In the genomic region with DNA sequence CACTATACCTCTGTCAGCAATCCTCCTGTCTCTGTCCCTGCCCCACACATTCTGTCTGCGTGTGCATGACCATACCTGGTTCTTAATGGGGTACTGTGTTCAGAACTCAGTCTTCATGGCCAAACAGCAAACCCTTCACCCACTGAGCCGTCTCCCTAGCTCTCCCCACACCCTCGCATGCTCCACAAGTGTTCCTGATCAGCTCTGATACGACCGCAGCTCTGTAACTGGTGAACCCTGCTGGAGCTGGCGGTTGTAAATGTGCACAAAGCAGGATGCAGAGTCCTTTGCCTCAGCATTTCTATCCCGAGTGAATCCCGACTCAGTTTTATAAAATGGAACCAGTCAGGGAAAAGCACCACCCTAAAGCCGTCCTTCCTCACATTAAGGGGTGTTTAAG, we compare ENCODE assay signal across 27 mouse cellular contexts. TPM values are rescaled to one million over a fixed set of nuclear protein-coding genes. Genes with fewer than 3 reads are reported as not detected.
DNase-seq lines count a peak whose midpoint lies in the region; ATAC-seq and TF ChIP-seq lines count a peak whose summit lies in the region.
"Had no signal": no experiment of that assay in that cellular context is flagged by ENCODE, and none has a peak within 500 bp of the region (broad histone marks: within the 10 kb centered on the region; RNA-seq: fewer than 3 reads in every experiment).

No protein-coding gene starts in this region.

- no peak for TF ChIP-seq CTCF in liver, postnatal 0 days (IDR thresholded peaks at IDR 0.05; ENCODE audit: low read depth)

- H3K36me3 ChIP-seq in liver, embryonic 16.5 days (ENCODE audit: control insufficient read depth, insufficient read depth) = no peaks in the 10 kb centered on the region
- no peaks in the 10 kb centered on the region for H3K36me3 ChIP-seq in liver, embryonic 12.5 days
- H3K36me3 ChIP-seq in liver, postnatal 0 days (replicated peaks; ENCODE audit: insufficient read depth, low read length) = no peaks in the 10 kb centered on the region
- H3K36me3 ChIP-seq in liver, embryonic 11.5 days (ENCODE audit: control insufficient read depth, insufficient read depth, low read length) = no peaks in the 10 kb centered on the region
- H3K36me3 ChIP-seq: G1E had no signal

- peak; percentile 10; the same call in 1 of the 2 replicates for ATAC-seq in liver, embryonic 16.5 days (ENCODE audit: low read depth)
- ATAC-seq in liver, embryonic 12.5 days = no peak
- ATAC-seq in liver, postnatal 0 days = peak; percentile 5
- no peak for ATAC-seq in liver, embryonic 11.5 days (replicated peaks; ENCODE audit: low FRiP score)
- ATAC-seq: activated CD4-positive, CD25-positive, alpha-beta regulatory T cell, adult 4 months; CD4-positive, CD25-positive, alpha-beta regulatory T cell, adult 4 months; Patski had no signal

- no peak overlapping the region for H3K4me2 ChIP-seq in liver, embryonic 16.5 days (ENCODE audit: low read depth, low read length)
- no peak overlapping the region for H3K4me2 ChIP-seq in liver, embryonic 12.5 days
- H3K4me2 ChIP-seq in liver, postnatal 0 days (ENCODE audit: low read depth, low read length) = no peak overlapping the region
- H3K4me2 ChIP-seq in liver, embryonic 11.5 days = no peak overlapping the region

- H3K27ac ChIP-seq in liver, embryonic 16.5 days (ENCODE audit: low read length) = no peak overlapping the region
- H3K27ac ChIP-seq in liver, embryonic 12.5 days = no peak overlapping the region
- H3K27ac ChIP-seq in liver, postnatal 0 days (ENCODE audit: low read depth) = peak overlapping the region; percentile 30; the same call in 1 of the 2 replicates
- H3K27ac ChIP-seq in liver, embryonic 11.5 days (ENCODE audit: low read depth, low read length) = no peak overlapping the region

- H3K9ac ChIP-seq in liver, embryonic 16.5 days (ENCODE audit: low read depth, low read length) = no peak overlapping the region
- no peak overlapping the region for H3K9ac ChIP-seq in liver, embryonic 12.5 days
- H3K9ac ChIP-seq in liver, postnatal 0 days (replicated peaks) = no peak overlapping the region
- no peak overlapping the region for H3K9ac ChIP-seq in liver, embryonic 11.5 days (ENCODE audit: low read depth, low read length)

- no peak for TF ChIP-seq EP300 in liver, postnatal 0 days (IDR thresholded peaks at IDR 0.05; ENCODE audit: low read depth)

- no peaks in the 10 kb centered on the region for H3K27me3 ChIP-seq in liver, embryonic 16.5 days (ENCODE audit: control insufficient read depth, insufficient read depth, low read depth, low read length)
- H3K27me3 ChIP-seq in liver, embryonic 12.5 days (replicated peaks) = no peaks in the 10 kb centered on the region
- no peaks in the 10 kb centered on the region for H3K27me3 ChIP-seq in liver, postnatal 0 days (ENCODE audit: insufficient read depth, low read length)
- H3K27me3 ChIP-seq in liver, embryonic 11.5 days (replicated peaks; ENCODE audit: control insufficient read depth, insufficient read depth, low read length) = no peaks in the 10 kb centered on the region

- 61% methylated on average over 9 of the region's 9 CpGs for WGBS in liver, embryonic 16.5 days (ENCODE audit: insufficient replicate concordance)
- 71% methylated on average over 9 of the region's 9 CpGs for WGBS in liver, embryonic 12.5 days (ENCODE audit: insufficient replicate concordance)
- 66% methylated on average over 9 of the region's 9 CpGs for WGBS in liver, postnatal 0 days (ENCODE audit: insufficient replicate concordance)
- WGBS in liver, embryonic 11.5 days = 77% methylated on average over 9 of the region's 9 CpGs

- no peaks in the 10 kb centered on the region for H3K9me3 ChIP-seq in liver, embryonic 16.5 days (replicated peaks; ENCODE audit: control insufficient read depth, low read length)
- no peaks in the 10 kb centered on the region for H3K9me3 ChIP-seq in liver, embryonic 12.5 days (replicated peaks)
- no peaks in the 10 kb centered on the region for H3K9me3 ChIP-seq in liver, postnatal 0 days (ENCODE audit: low read length)
- H3K9me3 ChIP-seq in liver, embryonic 11.5 days (ENCODE audit: control insufficient read depth, low read length) = no peaks in the 10 kb centered on the region

- H3K4me1 ChIP-seq in liver, embryonic 16.5 days (ENCODE audit: control insufficient read depth, low read depth, low read length) = no peaks in the 10 kb centered on the region
- no peaks in the 10 kb centered on the region for H3K4me1 ChIP-seq in liver, embryonic 12.5 days
- H3K4me1 ChIP-seq in liver, postnatal 0 days (ENCODE audit: insufficient read depth) = no peaks in the 10 kb centered on the region
- H3K4me1 ChIP-seq in liver, embryonic 11.5 days (replicated peaks; ENCODE audit: control insufficient read depth, insufficient read depth, low read length) = no peaks in the 10 kb centered on the region

- DNase-seq in heart, adult 11 months = peak; percentile 85
- no peak for DNase-seq in heart, adult 18-20 months
- peak; percentile 67 for DNase-seq in liver, postnatal 0 days
- DNase-seq in liver, embryonic 11.5 days (ENCODE audit: low spot score) = no peak
- DNase-seq: adrenal gland, adult 2 months; adrenal gland, adult 8-10 months; adrenal gland, postnatal 10 days; adrenal gland, postnatal 14 days; adrenal gland, postnatal 25 days; adrenal gland, postnatal 36 days; B cell, adult 2 months; cerebellum, adult 11 months; cerebellum, adult 11-12 months; cerebellum, adult 18-20 months had no signal

- no peak overlapping the region for H3K4me3 ChIP-seq in liver, embryonic 16.5 days (ENCODE audit: low read depth, low read length)
- H3K4me3 ChIP-seq in liver, embryonic 12.5 days = no peak overlapping the region
- no peak overlapping the region for H3K4me3 ChIP-seq in liver, postnatal 0 days (ENCODE audit: low read depth, low read length)
- H3K4me3 ChIP-seq in liver, embryonic 11.5 days (ENCODE audit: low read depth, low read length) = no peak overlapping the region

RNA-seq across cellular contexts. Expression of a gene that starts 6.3 kb away (rescaled TPM):
- not detected for total RNA-seq in heart, adult 18-20 months (2021)
- 339 and 343 TPM in 2 replicates for polyA plus RNA-seq in liver, embryonic 16.5 days (2015; fragmentation: Nextera tagmentation; extraction: Ambion mirVana)
- 39.5 and 41.4 TPM in 2 replicates for polyA plus RNA-seq in liver, embryonic 12.5 days (2016; fragmentation: Nextera tagmentation; extraction: Ambion mirVana)
- polyA plus RNA-seq in liver, postnatal 0 days (2015; fragmentation: Nextera tagmentation; extraction: Ambion mirVana) = 1,301 and 1,767 TPM in 2 replicates
- polyA plus RNA-seq in liver, embryonic 11.5 days (2014; fragmentation: Nextera tagmentation; extraction: Ambion mirVana) = 48.2 and 49.9 TPM in 2 replicates
- total RNA-seq: adrenal gland, adult 18-20 months; adrenal gland, adult 8-10 months; adrenal gland, postnatal 25 days; CH12.LX; ES-E14; MEL had no signal
- polyA plus RNA-seq: activated CD4-positive, CD25-positive, alpha-beta regulatory T cell, adult 4 months; C2C12; CD4-positive, CD25-positive, alpha-beta regulatory T cell, adult 4 months; G1E had no signal

RNA-seq across cellular contexts. Expression of a gene that starts 9.9 kb away (rescaled TPM):
- 10 to 100 TPM; 25.5 to 40.3 TPM for total RNA-seq in heart, adult 18-20 months (2021)
- polyA plus RNA-seq in liver, embryonic 16.5 days (2015; fragmentation: Nextera tagmentation; extraction: Ambion mirVana) = 14.3 and 14.9 TPM in 2 replicates
- 42.6 and 43.2 TPM in 2 replicates for polyA plus RNA-seq in liver, embryonic 12.5 days (2016; fragmentation: Nextera tagmentation; extraction: Ambion mirVana)
- 27.4 and 31.3 TPM in 2 replicates for polyA plus RNA-seq in liver, postnatal 0 days (2015; fragmentation: Nextera tagmentation; extraction: Ambion mirVana)
- 42.1 and 45.2 TPM in 2 replicates for polyA plus RNA-seq in liver, embryonic 11.5 days (2014; fragmentation: Nextera tagmentation; extraction: Ambion mirVana)
- total RNA-seq: CH12.LX, MEL had no signal
- polyA plus RNA-seq: activated CD4-positive, CD25-positive, alpha-beta regulatory T cell, adult 4 months; CD4-positive, CD25-positive, alpha-beta regulatory T cell, adult 4 months; G1E had no signal

RNA-seq across cellular contexts. Expression of a gene that starts 15.5 kb away (rescaled TPM):
- not detected for total RNA-seq in heart, adult 18-20 months (2021)
- polyA plus RNA-seq in liver, embryonic 16.5 days (2015; fragmentation: Nextera tagmentation; extraction: Ambion mirVana) = not detected in 2 replicates
- not detected in 2 replicates for polyA plus RNA-seq in liver, embryonic 12.5 days (2016; fragmentation: Nextera tagmentation; extraction: Ambion mirVana)
- 0.11 TPM in 2 replicates for polyA plus RNA-seq in liver, postnatal 0 days (2015; fragmentation: Nextera tagmentation; extraction: Ambion mirVana)
- polyA plus RNA-seq in liver, embryonic 11.5 days (2014; fragmentation: Nextera tagmentation; extraction: Ambion mirVana) = not detected in 2 replicates
- total RNA-seq: adrenal gland, adult 18-20 months; adrenal gland, adult 2 months; adrenal gland, adult 8-10 months; adrenal gland, postnatal 10 days; adrenal gland, postnatal 14 days; adrenal gland, postnatal 25 days; adrenal gland, postnatal 36 days; adrenal gland, postnatal 4 days; CH12.LX; ES-E14; MEL had no signal
- polyA plus RNA-seq: activated CD4-positive, CD25-positive, alpha-beta regulatory T cell, adult 4 months; adrenal gland, adult 2 months; brain, embryonic 14.5 days; C2C12; CD4-positive, CD25-positive, alpha-beta regulatory T cell, adult 4 months; G1E; Patski had no signal

Comparison
In these comparisons a context has a peak if more than half of its experiments do, and no peak if none do; other contexts are left out.
1. DNase-seq: peak in heart, adult 11 months (single experiment) and liver, postnatal 0 days (single experiment); none in heart, adult 18-20 months (0 of 2) and liver, embryonic 11.5 days (single experiment).
2. ATAC-seq: peak in liver, embryonic 16.5 days (single experiment) and liver, postnatal 0 days (single experiment); none in liver, embryonic 12.5 days (single experiment) and liver, embryonic 11.5 days (single experiment).